Mouse (Mus musculus) gastrocnemius, adult 8-10 months (tissue): ENCODE data around the gene Tpst1. TPM values are rescaled to one million over a fixed set of nuclear protein-coding genes. Genes with fewer than 3 reads are reported as not detected.
A peak's percentile ranks its signal among the peaks of the same experiment; 100 is the strongest.
"Not testable (repeated sequence)": the region's sequence is repeated elsewhere in the genome, so short reads cannot be mapped to it uniquely, and the experiment has no call there.

Experiments used
- DNase-seq, 2 experiments: peaks; one replicate each; pipeline ENCODE4 v3.0.0; 2022; ENCODE audit warnings: low spot score in 2 of 2
- total RNA-seq, 4 experiments: library from RNA; stranded (reverse); gene quantifications; 2 replicates each; pipeline ENCODE4 v1.2.4; 2022

Tpst1 gene
- total RNA-seq = 1 to 10 TPM; 3.7 to 4.5 (median 4.0) TPM

DNA sequence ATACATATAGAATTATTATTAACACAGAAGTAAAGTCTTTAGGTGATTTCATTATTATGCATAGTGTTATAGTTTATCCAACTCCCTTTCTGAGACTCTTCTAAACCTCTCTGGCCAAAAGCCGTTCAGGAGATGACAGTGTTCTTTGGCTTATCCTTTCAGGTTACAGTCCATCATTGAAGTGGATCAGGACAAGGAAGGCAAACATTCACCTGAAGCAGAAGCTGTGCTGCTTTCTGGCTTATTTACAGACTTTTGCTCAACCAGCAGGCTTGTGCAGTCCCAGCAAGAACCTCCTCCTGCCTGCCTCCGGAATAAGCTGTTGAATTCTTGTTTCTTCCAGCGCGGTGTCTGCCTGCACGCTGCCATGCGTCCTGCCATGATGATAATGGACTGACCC is at the start of gene Tpst1:
Tpst1 (plus strand) TSS at position 301 of the 400 bp plus-strand sequence.
- DNase-seq = no peak

DNA sequence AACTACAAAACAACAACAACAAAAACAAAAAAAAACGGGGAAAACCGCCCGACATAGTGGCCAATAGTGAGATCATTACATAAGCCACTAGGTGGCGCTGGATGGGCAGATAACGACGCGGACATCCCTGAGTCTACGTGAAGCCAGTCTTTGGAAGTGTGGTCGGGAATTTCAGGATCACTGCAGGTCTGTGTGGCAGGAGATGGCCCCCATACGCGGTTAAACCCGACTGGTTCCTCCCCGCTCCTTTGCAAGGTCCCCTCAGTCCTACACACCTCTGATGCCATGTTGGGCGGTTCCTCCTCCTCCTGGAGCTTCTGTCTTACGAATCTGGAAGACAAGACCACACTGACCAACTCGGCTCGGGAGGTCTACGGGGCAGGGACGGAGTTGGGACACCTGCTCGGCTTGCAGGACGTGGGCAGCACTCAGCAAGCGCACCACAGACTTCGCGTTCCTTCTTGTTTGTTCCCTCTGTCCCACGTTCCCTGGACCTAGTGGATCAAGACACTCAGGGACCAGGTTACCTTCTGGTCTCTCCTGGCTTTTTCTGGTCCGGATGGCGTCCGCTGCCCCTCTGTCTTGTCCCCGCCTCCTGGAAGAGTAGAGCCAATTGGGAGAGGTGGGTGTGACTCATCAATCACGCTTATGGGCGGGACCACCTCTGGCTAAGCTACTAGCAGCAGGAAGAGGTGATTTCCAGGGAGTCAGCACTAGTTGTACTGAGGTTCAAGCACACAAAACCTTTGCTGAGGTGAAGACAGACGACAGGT is 49.2 kb upstream of the Tpst1 start:
- peak; percentile 77 to 81 for DNase-seq

DNA sequence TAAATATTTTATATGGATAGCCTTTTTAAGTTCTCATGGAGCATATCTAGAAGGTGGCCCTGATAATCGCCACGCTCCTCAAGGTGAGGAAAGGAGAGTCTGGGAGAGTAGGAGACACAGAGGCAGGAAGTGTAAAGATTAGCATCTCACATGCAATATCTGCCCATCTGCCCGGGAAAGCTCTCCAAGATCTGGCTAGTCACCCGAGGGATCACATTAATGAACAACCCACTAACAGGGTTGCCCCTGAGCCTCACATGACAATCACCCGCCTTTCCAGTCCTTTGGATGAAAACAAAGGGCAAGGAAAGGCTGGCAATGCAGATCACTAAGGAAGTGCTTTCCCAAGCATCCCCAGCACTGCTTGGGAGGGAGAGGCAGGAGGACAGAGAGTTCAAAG is 46.0 kb upstream of the Tpst1 start:
- DNase-seq = no peak

DNA sequence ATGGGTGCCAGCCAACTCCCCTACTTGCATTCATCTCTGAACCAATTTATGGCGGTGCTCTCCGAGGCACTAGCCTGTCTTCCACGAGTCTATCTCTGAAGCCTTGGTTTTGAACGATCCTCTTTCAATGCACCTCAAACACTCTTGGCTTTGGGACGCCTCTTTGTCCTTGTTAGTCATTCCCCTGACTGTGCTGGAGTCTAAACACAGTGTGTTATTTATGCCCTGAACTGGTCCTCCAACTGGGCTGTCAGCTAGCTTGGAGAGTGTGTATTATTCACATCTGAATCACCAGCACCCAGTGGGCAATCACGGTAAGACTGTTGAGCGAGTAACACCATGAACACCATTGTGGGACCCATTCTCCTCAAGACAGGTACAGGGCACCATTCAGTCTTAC is 45.4 kb upstream of the Tpst1 start:
- no peak for DNase-seq

DNA sequence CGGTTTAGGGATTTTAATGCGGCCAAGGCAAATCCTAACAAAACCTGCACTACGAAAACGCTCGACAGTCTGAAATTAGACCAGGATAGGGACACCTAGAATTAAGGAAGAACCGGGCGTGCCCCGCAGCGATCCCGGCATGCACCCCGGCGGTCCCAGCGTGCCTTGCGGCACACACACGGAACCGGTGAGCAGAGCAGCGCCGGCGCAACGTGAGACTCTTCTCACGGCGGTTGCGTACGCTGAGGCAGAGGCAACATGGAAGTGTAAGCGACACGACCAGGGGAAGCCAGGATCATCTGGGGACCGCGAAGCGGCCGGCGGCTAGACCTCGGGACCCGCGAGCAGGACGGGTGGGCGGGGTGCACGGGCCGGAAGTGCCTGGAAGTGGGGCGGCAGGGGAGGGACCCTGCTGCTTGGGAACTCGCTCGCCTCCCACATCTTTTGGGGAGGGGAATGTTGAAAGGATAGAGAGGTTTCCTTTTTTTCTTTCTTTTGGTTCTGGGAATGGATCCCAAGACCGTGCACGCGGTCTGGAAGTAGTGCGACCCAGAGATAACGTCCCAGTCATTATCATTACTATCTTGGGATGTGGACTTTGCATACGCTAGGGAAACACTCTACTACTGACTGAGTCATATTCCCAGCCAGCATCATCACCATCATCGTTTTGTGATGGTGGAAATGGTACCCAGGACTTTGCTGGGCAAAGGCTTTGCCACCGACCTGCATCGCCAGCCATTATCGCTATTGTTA is 43.8 kb upstream of the Tpst1 start, which contains the start of the genes Asl and Crcp:
Asl (minus strand) TSS at position 106 of the 756 bp plus-strand sequence.
Crcp (plus strand) TSS at position 149 of the 756 bp plus-strand sequence.
- DNase-seq = peak; percentile 63 to 69

DNA sequence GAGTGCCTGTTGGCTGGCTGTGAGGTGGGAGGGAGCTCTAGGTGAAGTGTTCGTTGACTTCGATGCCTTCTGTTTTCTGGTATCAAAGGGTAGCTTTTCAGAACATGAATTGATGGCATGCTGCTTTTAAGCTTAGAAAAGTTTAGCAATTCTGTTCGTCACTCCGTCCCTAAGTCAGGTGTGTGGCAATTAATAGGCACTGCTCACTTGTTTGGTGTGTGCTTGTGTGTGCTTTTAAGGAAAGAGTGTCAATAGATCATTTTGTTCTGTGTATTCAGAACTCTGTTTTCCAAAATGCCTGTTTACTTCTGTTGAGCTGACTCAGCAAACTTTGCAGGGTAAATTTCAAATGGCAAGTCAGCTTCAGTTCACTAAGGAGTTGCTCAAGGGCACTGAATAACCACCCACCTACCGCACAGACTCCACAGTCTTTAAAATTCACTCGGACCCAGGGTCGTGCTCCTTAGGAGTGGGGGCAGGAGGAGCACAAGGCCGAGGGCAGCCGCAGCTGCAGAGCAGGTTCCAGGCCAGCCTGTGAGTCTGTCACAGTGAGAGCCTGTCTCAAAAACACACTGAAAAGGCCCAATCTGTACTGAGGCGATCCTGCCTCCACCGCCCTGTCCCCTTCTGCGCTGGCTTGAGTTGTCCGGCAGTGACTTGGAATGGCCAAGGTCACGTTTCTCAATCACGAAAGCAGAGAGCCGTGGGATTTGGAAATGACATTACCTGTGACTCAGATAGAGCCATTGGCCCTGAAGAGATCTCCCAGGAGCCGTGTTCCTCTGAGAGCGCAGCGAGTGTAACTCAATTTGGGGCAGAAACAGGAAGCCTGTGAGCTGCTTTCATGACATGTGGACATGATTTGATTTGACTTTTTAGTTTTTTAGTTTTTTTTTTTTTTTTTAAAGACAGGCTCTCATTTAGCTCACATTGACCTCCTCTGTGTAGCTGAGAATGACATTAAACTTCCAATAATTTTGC is 41.4 kb upstream of the Tpst1 start:
- DNase-seq = no peak

DNA sequence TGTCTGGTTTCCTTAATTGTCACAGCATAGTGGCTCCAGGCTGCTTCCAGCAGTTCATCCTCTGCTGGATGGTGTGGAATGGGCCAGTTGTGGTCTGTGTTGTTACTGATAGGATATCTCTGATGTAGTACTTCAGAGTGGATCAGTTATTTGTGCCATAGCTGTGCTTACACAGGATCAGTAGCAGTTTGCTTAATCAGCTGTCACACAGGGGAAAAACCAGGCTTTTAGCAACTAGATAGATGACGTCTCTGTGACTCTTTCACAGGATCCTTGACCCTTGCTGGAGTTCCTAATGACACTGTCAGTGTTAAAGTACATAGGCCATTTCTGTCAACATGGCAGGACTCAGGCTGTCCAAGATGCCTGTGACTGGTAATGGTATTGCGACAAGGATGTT is 39.3 kb upstream of the Tpst1 start:
- no peak for DNase-seq

DNA sequence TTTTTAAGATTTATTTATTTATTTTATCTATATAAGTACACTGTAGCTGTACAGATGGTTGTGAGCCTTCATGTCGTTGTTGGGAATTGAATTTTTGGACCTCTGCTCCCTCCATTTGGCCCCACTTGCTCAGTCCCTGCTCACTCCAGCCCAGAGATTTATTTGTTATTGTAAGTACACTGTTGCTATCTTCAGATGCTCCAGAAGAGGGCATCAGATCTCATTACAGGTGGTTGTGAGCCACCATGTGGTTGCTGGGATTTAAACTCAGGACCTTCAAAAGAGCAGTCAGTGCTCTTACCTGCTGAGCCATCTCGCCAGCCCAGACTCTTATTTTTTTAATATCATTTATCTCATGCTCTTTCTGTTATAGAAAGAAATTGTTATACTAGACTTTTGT is 36.8 kb upstream of the Tpst1 start:
- not testable (repeated sequence) for DNase-seq

DNA sequence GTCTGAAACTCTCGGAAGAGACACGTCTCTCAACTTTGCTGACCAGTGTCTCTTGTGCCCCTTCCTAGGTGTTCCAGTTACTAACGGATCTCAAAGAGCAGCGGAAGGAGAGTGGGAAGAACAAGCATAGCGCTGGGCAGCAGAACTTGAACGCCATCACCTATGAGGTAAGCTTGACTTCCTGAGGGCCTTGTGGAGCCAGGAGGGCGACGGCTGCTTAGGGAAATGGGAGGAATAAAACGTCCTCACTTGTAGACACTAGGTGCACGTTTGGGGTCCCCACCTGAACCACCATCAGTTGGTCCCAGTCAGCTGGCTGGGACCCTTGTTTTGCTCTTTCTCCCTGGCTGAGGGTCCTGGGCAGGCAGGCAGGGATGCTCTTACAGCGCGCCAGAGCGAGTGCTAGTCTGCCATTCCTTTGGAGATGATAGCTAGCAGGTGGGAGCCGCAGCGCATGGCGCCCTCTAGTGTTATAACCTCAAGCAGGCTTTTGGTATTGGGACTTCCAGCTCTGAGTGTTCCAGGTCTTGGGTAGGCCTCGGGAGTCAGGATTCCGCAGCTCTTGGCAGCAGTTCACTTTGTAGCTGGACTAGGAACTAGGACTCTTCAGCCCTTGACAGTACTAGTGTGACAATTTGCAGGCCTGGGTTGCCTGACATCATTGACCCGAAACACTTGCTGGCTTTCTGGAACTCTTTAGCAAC is 35.2 kb upstream of the Tpst1 start:
- peak; percentile 54 for DNase-seq

DNA sequence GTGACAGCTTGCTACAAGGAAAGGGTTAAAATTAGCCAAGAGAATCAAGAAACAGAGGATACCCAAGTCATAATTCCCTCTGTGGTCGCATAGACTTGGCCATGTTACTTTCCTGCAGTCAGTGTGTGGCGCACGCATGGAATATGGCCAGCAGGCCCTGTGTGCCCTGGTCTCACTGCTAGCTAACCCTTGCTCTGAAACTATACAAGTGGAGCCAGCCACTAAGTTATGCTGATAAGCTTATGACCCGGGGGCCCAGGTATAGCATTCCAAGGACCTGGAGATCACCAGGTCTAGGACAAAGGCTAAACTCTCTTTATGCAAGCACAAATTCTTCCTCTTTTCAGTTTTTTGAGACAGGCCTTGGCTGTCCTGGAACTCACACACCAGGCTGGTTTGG is 32.3 kb upstream of the Tpst1 start:
- no peak for DNase-seq

DNA sequence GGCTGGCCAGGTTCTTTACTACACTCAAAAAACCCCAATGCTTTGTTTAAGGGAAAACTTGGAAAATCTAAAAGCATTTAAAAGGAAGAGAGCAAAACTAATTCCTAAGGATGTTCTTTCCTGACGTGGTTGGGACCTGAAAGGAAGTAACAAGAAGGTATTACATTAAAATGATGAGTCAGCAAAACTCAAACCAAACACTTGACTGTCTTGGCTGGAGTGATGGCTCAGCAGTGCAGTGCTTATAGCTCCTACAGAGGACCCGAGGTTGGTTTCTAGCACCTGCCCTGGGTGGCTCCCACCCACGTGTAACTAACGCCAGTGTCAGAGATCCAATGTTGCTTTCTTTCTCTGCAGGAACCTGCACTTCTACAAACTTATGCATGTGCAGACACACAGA is 31.9 kb upstream of the Tpst1 start:
- DNase-seq = no peak

DNA sequence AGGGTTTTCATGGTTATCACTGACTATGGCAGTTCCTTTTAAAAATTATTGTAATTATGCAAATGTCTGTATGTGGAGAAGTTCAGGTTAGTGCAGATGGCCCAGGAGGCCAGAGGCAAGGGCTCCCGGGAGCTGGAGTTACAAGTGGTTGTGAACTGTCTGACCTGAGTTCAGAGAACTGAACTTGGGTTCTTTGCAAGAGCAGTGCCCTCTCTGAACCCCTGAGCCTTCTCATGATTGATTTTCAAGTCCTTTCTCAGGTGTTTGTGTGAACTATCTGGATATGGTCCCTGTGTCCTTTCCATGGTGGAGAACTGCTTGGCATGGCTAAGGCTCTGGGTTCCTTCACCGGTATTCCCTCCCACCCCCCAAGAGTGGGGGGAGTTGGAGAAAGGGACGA is 29.4 kb upstream of the Tpst1 start:
- DNase-seq = no peak

DNA sequence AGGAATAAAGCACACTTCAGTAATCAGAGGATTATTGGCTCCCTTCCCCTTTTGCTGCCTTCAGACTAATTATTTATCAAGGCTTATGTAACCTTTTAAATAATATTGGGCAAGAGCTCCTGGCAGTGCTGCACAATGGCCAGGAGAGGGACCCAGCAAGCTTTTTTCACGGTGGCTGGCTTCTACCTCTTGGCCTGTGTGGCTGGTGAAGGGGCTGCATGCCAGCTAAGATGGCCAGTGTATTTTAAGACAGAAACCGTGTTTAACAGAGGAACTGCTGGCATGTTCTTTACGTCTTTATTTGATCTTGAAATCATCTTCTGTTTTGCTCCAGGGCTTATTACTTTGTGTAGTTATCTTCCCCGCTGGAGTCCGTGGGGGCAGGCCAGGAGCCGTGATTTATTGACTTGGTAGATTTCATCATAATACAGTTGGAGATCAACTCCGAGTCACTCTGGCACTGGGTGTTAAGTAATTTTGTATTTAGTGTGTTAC is 28.9 kb upstream of the Tpst1 start:
- peak; percentile 59 to 77 for DNase-seq

DNA sequence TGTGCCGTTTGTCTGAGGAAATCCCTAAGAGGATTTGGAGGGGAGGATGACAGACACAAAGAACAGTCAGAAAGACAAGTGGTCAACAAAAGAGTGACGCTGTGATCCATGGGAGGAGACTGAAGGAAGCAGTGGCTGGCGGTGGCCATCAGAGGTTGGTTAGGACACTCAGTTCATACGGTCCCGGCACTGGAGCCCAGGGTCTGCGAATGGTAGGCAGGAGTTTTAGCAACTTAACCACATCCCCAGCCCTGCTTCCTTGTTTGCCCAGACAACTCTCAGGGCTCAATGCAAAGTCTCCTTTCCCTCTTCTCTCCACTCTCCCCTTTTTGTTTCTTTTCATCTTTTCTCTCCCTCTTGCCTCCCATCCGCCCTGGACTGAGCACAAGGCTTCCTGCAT is 27.0 kb upstream of the Tpst1 start:
- DNase-seq = no peak

DNA sequence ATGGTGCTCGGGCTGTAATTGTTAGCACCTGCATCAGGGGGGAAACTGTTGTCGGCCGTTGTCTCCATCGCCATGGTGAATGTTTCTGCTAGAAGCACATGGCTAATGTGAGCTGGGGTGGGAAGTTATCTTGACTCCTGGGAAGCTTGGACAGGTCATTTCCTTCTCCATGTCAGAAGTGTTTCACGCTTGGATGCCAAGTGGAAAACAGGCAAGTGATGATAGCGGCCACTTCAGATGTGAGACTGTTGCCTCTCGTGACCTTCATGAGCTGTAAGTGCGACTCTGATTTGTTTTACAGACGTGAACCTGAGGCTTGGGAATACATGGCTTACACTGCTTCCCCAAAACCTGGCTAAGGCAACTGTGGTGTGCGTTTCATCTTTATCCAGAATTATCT is 26.5 kb upstream of the Tpst1 start:
- DNase-seq = no peak

DNA sequence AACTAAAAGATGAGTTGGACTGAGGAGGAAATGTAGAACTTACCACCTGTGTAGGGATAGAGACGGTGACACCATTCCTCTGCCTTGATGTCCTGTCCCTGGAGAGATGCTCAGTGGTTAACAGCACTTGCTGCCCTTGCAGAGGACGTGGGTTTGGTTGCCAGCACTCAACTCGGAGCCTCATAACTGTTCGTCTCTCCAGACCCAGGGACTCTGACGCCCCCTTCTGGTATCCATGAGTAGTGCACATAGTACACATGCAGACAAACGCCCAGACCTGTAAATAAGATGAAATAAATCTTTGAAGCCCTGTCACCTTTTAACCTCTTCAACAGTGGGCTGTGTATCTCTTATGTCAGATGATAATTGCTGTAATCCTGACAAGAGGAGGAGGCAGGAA is 26.1 kb upstream of the Tpst1 start:
- DNase-seq = no peak

DNA sequence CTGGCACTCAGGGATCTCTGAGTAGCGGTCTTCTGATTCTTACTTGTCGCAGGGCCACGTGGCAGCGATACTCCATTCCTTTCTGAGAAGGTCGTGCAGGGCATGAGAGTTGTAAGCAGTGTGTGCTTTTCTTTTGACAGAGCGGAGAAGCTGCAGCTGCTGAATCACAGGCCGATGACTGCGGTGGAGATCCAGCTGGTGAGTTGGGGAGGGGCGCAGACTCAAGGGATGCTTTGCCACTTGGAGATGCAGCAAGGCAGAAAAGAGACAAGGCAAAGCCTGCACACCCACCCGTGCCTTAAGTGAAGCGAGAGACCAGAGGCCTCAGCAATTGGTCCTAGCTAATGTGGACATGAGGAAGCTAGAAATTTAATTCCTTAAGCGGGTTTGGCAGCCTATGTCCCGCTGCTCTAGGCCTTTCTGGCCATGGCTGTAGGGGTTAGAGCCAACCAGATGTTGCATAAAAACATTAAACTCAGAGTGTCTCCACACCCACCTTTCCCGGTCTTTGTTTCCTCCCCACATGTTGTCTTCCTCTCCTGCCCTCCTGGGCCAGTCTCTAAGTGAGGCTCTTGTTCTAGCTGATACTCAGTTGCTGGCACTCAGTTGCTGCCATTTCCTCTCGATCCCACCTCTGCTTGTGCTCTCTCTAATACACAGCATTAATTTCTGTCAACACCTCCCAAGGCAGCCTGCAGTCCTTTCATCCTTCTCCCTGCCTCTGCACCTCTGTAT is 24.2 kb upstream of the Tpst1 start:
- peak in 1 of 2 experiments; percentile 27 for DNase-seq

DNA sequence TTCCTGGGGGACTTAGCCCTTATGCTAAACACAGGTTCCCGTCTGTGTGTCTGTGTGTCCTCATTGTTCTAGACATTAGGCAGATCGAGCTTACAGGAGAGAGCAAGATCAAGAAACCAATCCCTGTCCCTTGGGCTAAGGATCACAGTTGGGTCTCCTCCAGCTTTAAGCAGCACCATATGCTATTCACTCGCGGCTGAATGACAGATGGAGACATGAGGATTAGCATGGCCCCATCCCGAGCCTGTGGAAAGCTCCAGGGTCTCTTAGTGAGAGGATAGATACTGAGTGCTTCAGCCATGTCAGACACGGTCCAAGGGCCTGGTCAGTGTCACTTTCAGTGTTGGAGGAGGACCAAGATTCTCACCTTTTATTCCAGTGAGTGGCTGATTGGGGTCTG is 22.7 kb upstream of the Tpst1 start:
- no peak for DNase-seq

DNA sequence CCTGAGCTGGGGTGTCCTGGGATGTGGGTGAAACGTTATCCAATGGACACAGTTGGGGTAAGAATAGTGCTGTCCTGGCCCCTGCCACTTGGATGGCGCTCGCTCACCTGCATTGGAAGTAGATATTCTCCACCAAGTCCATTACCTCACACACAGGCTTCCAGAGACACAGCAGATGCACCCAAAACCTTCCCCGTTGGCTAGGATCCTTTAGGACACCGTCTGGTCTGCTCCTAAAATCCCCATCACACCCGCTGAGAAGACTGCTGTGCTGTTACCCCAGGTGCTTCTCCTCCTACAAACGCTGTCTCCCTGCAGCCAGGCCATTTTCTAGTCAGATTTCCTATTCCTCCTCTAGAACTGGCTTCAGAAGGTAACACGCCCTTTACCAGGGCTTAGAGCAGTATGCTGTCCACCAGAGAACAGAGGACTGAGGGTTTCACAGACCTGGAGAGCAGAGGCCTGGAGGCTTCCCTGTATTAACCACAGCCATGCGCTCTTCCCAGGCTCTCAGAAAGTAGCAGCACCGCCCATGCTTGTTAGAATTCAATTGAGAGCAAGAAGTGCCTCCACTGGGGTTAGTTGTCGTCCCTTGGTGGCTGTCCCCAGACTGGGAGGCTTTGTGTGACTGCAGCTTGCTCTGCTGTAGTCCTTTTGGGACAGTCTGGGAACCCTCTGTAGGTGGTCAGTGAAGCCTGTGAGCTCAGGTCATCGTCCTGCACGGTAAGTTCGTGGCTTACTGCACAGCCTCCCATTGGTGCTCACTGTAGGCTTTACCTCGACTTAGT is 21.9 kb upstream of the Tpst1 start:
- DNase-seq = no peak
